Mouse (Mus musculus) limb, embryonic 12.5 days (tissue): ENCODE data around the gene Zfp36l2. TPM values are rescaled to one million over a fixed set of nuclear protein-coding genes. Genes with fewer than 3 reads are reported as not detected.

Experiments
- ATAC-seq: fragments of 200-750 bp; cut with Nextera tagmentation; 2 replicates; pipeline ENCODE4 v1.8.0; 2017; ENCODE audit warnings: low read depth, moderate TSS enrichment; ENCODE audit not compliant: insufficient number of reproducible peaks, insufficient read depth, low FRiP score, low TSS enrichment
- H3K27ac ChIP-seq: fragments of 300-500 bp; sonication (generic); 2 replicates; pipeline ENCODE4 v1.5.1; 2016; ENCODE audit warnings: mild to moderate bottlenecking, moderate library complexity
- H3K27me3 ChIP-seq: fragments of 300-500 bp; sonication (generic); 2 replicates; pipeline ENCODE4 v1.6.1; 2016; ENCODE audit warnings: mild to moderate bottlenecking, moderate library complexity
- H3K36me3 ChIP-seq: fragments of 300-500 bp; sonication (generic); 2 replicates; pipeline ENCODE4 v1.6.1; 2016; ENCODE audit warnings: mild to moderate bottlenecking, moderate library complexity
- H3K4me1 ChIP-seq: fragments of 300-500 bp; sonication (generic); replicated peaks from 2 replicates; pipeline ENCODE4 v1.6.1; 2016
- H3K4me2 ChIP-seq: fragments of 300-500 bp; sonication (generic); 2 replicates; pipeline ENCODE4 v1.6.1; 2016; ENCODE audit warnings: mild to moderate bottlenecking, moderate library complexity
- H3K4me3 ChIP-seq: fragments of 300-500 bp; sonication (generic); replicated peaks from 2 replicates; pipeline ENCODE4 v1.5.1; 2016; ENCODE audit warnings: mild to moderate bottlenecking
- H3K9ac ChIP-seq: fragments of 300-500 bp; sonication (generic); replicated peaks from 2 replicates; pipeline ENCODE4 v1.6.1; 2016; ENCODE audit warnings: mild to moderate bottlenecking, moderate library complexity
- H3K9me3 ChIP-seq: fragments of 300-500 bp; sonication (generic); 2 replicates; pipeline ENCODE4 v1.6.1; 2016; ENCODE audit warnings: mild to moderate bottlenecking, moderate library complexity
- WGBS: fragments of 180-500 bp; shearing (Covaris S2); methylation state at CpG from one replicate; pipeline ENCODE4 v1.1.7; 2016; 5-methylcytosine and 5-hydroxymethylcytosine counted together
- polyA plus RNA-seq: library from polyadenylated mRNA; unstranded; fragments of >200 nt; fragmentation: Nextera tagmentation; extraction: Ambion mirVana; gene quantifications from 2 replicates; pipeline ENCODE4 v1.2.1, GENCODE M21; 2016

The Zfp36l2 gene
- polyA plus RNA-seq, 1 experiment from 2014 or later = 27.9 TPM

DNA sequence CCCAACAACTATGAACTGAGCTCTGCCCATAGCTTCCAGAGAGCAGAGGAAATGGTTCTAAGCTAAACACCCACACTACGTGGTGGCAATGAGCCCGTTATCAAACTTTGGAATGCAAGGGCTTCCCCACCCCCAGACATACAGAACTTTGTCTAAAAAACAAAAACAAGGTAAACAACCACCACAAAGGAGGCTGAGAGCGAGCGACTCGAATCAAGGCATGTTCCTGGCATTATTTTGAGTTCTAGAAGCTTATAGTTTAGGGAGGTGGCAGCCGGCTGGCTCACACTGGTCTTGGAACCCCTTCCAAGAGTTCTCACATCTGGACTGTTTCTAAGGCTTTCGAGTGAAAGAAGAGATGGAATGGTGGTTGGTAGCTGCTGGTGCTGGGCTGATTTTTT lies 2.7 kb downstream of the Zfp36l2 start:
- peaks cover 53% of the 10 kb centered on the region for H3K4me1 ChIP-seq
- under 1% methylated on average over 7 of the region's 7 CpGs for WGBS
- no peaks in the 10 kb centered on the region for H3K9me3 ChIP-seq
- peak overlapping the region; percentile 100 for H3K9ac ChIP-seq
- no peak for ATAC-seq
- peaks cover 25% of the 10 kb centered on the region for H3K36me3 ChIP-seq
- H3K4me2 ChIP-seq = peak overlapping the region; percentile 61
- peak overlapping the region; percentile 99 for H3K27ac ChIP-seq
- no peaks in the 10 kb centered on the region for H3K27me3 ChIP-seq
- peak overlapping the region; percentile 99 for H3K4me3 ChIP-seq

DNA sequence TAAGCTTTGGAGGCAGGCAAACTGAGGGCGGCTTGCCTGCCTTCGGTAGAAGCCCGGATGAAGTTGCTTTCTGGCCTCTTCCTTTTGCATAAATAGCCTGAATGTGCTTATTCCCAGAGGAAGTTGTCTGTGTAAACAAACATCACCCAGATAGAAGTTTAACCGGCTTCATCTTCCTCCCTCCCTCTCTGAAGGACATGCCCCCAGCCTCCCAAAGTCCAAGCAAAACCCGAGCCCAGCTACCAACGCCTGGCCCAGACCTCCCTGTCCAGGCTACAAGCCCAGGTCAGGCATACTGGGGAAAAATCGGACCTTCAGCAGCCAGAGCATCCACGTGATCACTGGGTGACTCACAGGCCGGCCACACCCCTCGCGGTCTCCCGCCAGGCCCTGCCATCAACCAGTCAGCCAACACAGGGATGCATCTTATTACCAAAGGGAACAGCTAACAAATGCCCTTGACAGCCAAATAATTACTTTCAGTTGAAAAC lies 4.4 kb downstream of the Zfp36l2 start:
- Histone ChIP-seq H3K27me3 (no peaks in the 10 kb centered on the region), H3K4me1 (peaks cover 46% of the 10 kb centered on the region), H3K4me3 (peak overlapping the region; percentile 44), H3K9me3 (no peaks in the 10 kb centered on the region), H3K9ac (peak overlapping the region; percentile 67), H3K4me2 (peak overlapping the region; percentile 73), H3K27ac (peak overlapping the region; percentile 94), H3K36me3 (peaks cover 25% of the 10 kb centered on the region)
- ATAC-seq = no peak
- under 1% methylated on average over 12 of the region's 12 CpGs for WGBS

- H3K36me3 ChIP-seq = peaks cover 25% of the 10 kb centered on the region
- H3K4me3 ChIP-seq = peak overlapping the region; percentile 44
- no peaks in the 10 kb centered on the region for H3K27me3 ChIP-seq
- WGBS = 16% methylated on average over 16 of the region's 16 CpGs
- H3K9me3 ChIP-seq = no peaks in the 10 kb centered on the region
- H3K9ac ChIP-seq = peak overlapping the region; percentile 67
- H3K4me1 ChIP-seq = peaks cover 49% of the 10 kb centered on the region
- peak overlapping the region; percentile 94 for H3K27ac ChIP-seq
- peak overlapping the region; percentile 73 for H3K4me2 ChIP-seq
- ATAC-seq = peak; percentile 20; the same call in 1 of the 2 replicates
These were observed 5.2 kb downstream of the Zfp36l2 start for GRCm38 (mm10) chr17:84182311-84183271.

- 57% methylated on average over 18 of the region's 18 CpGs for WGBS
- no peak for ATAC-seq
- H3K27ac ChIP-seq = peak overlapping the region; percentile 94
- peaks cover 23% of the 10 kb centered on the region for H3K36me3 ChIP-seq
- no peaks in the 10 kb centered on the region for H3K9me3 ChIP-seq
- H3K9ac ChIP-seq = no peak overlapping the region
- H3K4me3 ChIP-seq = peak overlapping the region; percentile 44
- peaks cover 52% of the 10 kb centered on the region for H3K4me1 ChIP-seq
- peak overlapping the region; percentile 73 for H3K4me2 ChIP-seq
- no peaks in the 10 kb centered on the region for H3K27me3 ChIP-seq
These were observed 6.0 kb downstream of the Zfp36l2 start for GRCm38 (mm10) chr17:84181502-84182310.

- 32% methylated on average over 11 of the region's 11 CpGs for WGBS
- H3K4me2 ChIP-seq = peak overlapping the region; percentile 32
These were observed 6.8 kb downstream of the Zfp36l2 start for GRCm38 (mm10) chr17:84180715-84181501.

DNA sequence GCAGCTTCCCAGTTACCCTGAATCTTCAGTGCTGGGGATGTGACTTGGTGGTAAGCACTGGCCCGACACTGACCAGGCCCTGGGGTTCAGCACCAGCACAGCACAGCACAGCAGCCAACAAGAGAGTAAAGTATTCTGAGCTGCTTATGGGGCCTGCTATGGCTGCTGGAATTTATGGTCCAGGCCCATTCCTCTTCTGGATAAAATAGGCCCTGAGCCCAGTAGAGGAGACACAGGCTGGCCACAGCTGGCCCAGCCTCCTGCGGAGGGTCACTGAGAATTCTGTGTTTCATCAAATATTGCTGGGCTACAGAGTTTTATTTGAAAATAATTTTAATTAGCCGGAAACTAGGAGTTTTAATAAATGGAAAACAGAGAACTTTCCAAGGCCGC lies 7.8 kb downstream of the Zfp36l2 start:
- Histone ChIP-seq H3K27ac (peak overlapping the region; percentile 94), H3K4me1 (peaks cover 52% of the 10 kb centered on the region), H3K9me3 (peaks cover 7% of the 10 kb centered on the region; the same call in 1 of the 2 replicates), H3K4me3 (no peak overlapping the region), H3K9ac (no peak overlapping the region), H3K27me3 (no peaks in the 10 kb centered on the region), H3K36me3 (peaks cover 6% of the 10 kb centered on the region; the same call in 1 of the 2 replicates), H3K4me2 (no peak overlapping the region)
- 38% methylated on average over 4 of the region's 4 CpGs for WGBS
- no peak; the same call in 1 of the 2 replicates for ATAC-seq

More at GRCm38 (mm10) chr17:84180715-84181501, 6.8 kb downstream of the Zfp36l2 start:
- H3K9me3 ChIP-seq = no peaks in the 10 kb centered on the region
- H3K4me3 ChIP-seq = no peak overlapping the region
- no peak for ATAC-seq
- H3K4me1 ChIP-seq = peaks cover 52% of the 10 kb centered on the region
- peak overlapping the region; percentile 23; the same call in 1 of the 2 replicates for H3K9ac ChIP-seq
- H3K27me3 ChIP-seq = no peaks in the 10 kb centered on the region
- peaks cover 15% of the 10 kb centered on the region for H3K36me3 ChIP-seq
- H3K27ac ChIP-seq = peak overlapping the region; percentile 94

- H3K4me1 ChIP-seq = peaks cover 52% of the 10 kb centered on the region
- 88% methylated on average over 17 of the region's 17 CpGs for WGBS
These were observed 8.4 kb downstream of the Zfp36l2 start for GRCm38 (mm10) chr17:84179026-84179972.

DNA sequence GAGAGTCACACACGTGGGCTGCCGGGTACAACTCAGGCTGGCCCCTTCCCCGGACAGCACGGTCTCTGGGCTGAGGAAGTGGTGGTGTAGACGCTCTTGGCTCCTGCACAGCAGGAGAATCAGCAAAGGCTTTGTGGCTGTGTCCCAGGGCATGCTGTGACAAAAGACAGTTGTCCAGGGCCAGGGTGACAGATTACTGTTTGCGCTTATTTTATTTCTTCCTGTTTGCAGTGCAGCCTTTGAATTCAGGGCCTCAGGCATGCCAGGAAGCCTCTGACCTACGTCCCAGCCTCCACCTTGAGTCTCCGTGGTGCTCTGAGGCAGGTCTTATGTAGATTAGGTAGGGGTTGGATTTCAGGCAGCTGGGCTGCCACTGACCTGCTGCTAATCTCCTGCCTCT lies 10.3 kb downstream of the Zfp36l2 start:
- peaks cover 7% of the 10 kb centered on the region; the same call in 1 of the 2 replicates for H3K9me3 ChIP-seq
- no peaks in the 10 kb centered on the region for H3K27me3 ChIP-seq
- H3K36me3 ChIP-seq = no peaks in the 10 kb centered on the region
- H3K27ac ChIP-seq = peak overlapping the region; percentile 36; the same call in 1 of the 2 replicates
- peaks cover 40% of the 10 kb centered on the region for H3K4me1 ChIP-seq
- no peak overlapping the region for H3K4me3 ChIP-seq
- 25% methylated on average over 8 of the region's 8 CpGs for WGBS
- H3K9ac ChIP-seq = no peak overlapping the region
- no peak for ATAC-seq
- no peak overlapping the region for H3K4me2 ChIP-seq

More at GRCm38 (mm10) chr17:84179026-84179972, 8.4 kb downstream of the Zfp36l2 start:
- Histone ChIP-seq H3K9ac (no peak overlapping the region), H3K9me3 (peaks cover 7% of the 10 kb centered on the region; the same call in 1 of the 2 replicates), H3K27me3 (no peaks in the 10 kb centered on the region), H3K36me3 (0 out of 2 replicates have a peak, but pooled peaks cover 4% of the 10 kb centered on the region), H3K27ac (peak overlapping the region; percentile 94), H3K4me2 (no peak overlapping the region), H3K4me3 (no peak overlapping the region)
- ATAC-seq = no peak

GRCm38 (mm10) chr17:84176446-84176845 lies 11.3 kb downstream of the Zfp36l2 start:
- Histone ChIP-seq H3K4me2 (no peak overlapping the region), H3K4me3 (no peak overlapping the region), H3K9ac (no peak overlapping the region), H3K9me3 (peaks cover 7% of the 10 kb centered on the region; the same call in 1 of the 2 replicates), H3K4me1 (peaks cover 29% of the 10 kb centered on the region), H3K27me3 (no peaks in the 10 kb centered on the region), H3K27ac (no peak overlapping the region), H3K36me3 (no peaks in the 10 kb centered on the region)
- 84% methylated on average over 7 of the region's 7 CpGs for WGBS
- ATAC-seq = no peak
